Mouse (Mus musculus) sigmoid colon, adult 10 weeks (tissue): ENCODE results near the gene Srsx. TPM values are rescaled to one million over a fixed set of nuclear protein-coding genes. Genes with fewer than 3 reads are reported as not detected.

ENCODE experiments used
- polyA plus RNA-seq: library from polyadenylated mRNA; stranded (reverse); fragments of 350-450 nt; fragmentation: Illumina TruSeq; extraction: RNeasy Lipid Tissue Mini Kit (QIAGEN cat#74804); gene quantifications from one replicate; pipeline ENCODE4 v1.2.3, GENCODE M21; 2014; ENCODE audit warnings: low read depth, low replicate concordance

Gene Srsx
- not detected for polyA plus RNA-seq

GRCm38 (mm10) chrX:123222381-123222780 is at the start of gene Srsx:
Gene Srsx (minus strand): TSS chrX:123222481.

GRCm38 (mm10) chrX:123246807-123247206 is 24.5 kb upstream of the Srsx start, which contains the start of gene Gm17577:
Gene Gm17577 (minus strand): TSS chrX:123246907.

Other genes with a start within 250 kb of the Srsx start
- gene Gm17521, start 192.8 kb downstream of the Srsx start, polyA plus RNA-seq = not detected
- 6.6 TPM for gene Cldn34c1, start 119.0 kb downstream of the Srsx start, polyA plus RNA-seq
- not detected for gene Gm17577, start 24.4 kb upstream of the Srsx start, polyA plus RNA-seq